Mouse (Mus musculus) liver, postnatal 0 days (tissue): ENCODE measurements around the gene Lrrc8c.

Experiments used
- CTCF ChIP-seq: sonication (generic); IDR thresholded peaks from 2 replicates; pipeline ENCODE4 v1.5.1; 2016; ENCODE audit warnings: antibody characterized with exemption, low read depth
- EP300 ChIP-seq: IDR thresholded peaks from 2 replicates; pipeline ENCODE4 v1.6.1; 2016; ENCODE audit warnings: antibody characterized with exemption, low read depth, mild to moderate bottlenecking

DNA sequence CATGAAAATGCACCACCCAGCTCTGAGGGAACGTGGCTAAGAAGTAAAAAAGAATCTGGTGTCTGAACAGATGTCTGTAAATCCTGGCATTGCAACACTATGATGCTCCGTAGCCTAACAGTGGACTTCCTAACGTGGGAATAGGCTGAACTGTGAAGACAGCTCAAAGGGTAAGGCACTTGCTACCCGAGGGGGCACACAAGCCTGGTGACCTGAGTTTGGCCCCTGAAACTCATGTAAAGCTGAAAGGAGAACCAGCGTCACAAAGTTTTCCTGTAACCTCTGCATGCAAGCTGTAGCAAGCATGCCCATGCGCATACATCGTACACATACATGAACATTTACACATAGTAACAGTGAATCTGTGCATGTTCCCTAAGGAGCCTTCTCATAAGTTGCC, 22.6 kb upstream of the Lrrc8c start:
- no peak for TF ChIP-seq CTCF
- TF ChIP-seq EP300: no peak
